Mouse (Mus musculus): ENCODE measurements around the gene Ube2h. TPM values are rescaled to one million over a fixed set of nuclear protein-coding genes. Genes with fewer than 3 reads are reported as not detected.
A peak's percentile ranks its signal among the peaks of the same experiment; 100 is the strongest.

The Ube2h gene
- polyA plus RNA-seq, 1 experiment, result 35.1 TPM

DNA sequence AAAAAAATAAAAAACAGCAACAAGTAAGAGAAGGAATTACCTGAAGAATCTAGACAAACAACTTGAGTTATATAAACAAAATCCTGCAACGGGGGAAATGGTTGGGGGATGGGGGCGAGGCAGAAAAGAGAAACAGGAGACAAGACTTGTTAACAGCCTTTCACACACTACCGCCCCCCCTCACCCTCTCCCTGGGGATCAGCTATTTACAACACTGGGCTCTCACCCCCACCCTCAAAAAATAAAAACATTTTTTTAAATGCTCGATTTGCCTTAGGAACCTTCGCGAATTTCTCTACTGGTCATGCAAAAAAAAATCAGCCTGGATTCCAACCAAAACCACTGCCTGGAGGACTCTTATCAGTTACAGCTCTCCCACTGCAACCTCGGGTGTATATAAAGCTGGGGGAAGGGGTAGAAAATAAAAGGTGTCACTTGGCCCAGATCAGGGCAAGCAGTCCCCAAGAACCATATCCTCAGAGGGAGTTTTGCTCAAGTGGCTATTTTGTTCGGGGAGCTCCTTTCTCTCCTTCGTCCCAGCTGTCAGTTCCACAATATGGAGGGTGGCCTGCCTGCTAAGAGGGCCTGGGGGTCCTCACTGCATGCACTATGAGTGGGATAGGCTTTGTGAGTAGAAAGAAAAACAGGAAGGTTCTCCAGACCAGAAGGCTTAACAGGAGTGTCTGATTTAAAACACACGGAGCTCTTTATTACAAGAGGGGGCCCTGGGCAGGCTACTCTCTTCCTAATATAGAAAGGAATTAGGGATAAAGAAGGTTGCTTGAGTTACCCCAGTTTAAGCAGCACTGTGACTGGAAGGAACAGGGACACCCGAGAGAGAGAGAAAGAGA is 1.3 kb downstream of the Ube2h start:
- TF ChIP-seq POLR2A (IDR thresholded peaks at IDR 0.05; ENCODE audit: borderline replicate concordance, control insufficient read depth, low read depth, low read length) (no peak), CTCF (IDR thresholded peaks at IDR 0.05; ENCODE audit: control insufficient read depth, insufficient read depth, low read length) (no peak)
- peak overlapping the region; percentile 78 for H3K4me3 ChIP-seq (replicated peaks; ENCODE audit: control insufficient read depth, low read depth, low read length)
- peak overlapping the region; percentile 98; the same call in 1 of the 2 replicates for H3K27ac ChIP-seq (ENCODE audit: control insufficient read depth, insufficient read depth, low read depth, low read length, poor library complexity)
- WGBS, result 4% methylated on average over 11 of the region's 11 CpGs
- no peaks in the 10 kb centered on the region; the same call in 1 of the 2 replicates for H3K4me1 ChIP-seq (ENCODE audit: control insufficient read depth, insufficient read depth, low read length)

DNA sequence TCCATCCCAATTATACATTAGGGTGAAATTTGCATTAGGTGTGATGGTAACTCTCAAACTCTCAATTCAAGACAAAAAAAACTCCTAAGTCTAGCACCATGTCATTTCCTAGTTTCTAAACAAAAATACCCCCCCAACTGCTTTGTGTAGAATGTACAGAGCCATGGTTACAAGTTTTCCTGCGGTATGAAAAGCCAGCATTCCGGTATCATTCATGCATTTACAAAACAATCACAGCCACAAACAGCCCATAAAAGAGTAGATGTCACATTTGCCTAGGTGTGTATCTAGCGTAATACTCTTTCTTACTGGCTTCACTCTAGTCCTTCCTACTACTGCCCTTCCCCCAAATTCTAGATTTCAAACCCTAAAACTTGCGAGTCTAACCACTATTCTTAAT is 2.2 kb downstream of the Ube2h start:
- Histone ChIP-seq H3K4me1 (ENCODE audit: control insufficient read depth, insufficient read depth, low read length) (no peaks in the 10 kb centered on the region; the same call in 1 of the 2 replicates), H3K4me3 (replicated peaks; ENCODE audit: control insufficient read depth, low read depth, low read length) (peak overlapping the region; percentile 24), H3K27ac (ENCODE audit: control insufficient read depth, insufficient read depth, low read depth, low read length, poor library complexity) (no peak overlapping the region)
- TF ChIP-seq CTCF (IDR thresholded peaks at IDR 0.05; ENCODE audit: control insufficient read depth, insufficient read depth, low read length), result no peak
- TF ChIP-seq POLR2A (IDR thresholded peaks at IDR 0.05; ENCODE audit: borderline replicate concordance, control insufficient read depth, low read depth, low read length), result no peak
- WGBS, result 65% methylated on average over 4 of the region's 4 CpGs

DNA sequence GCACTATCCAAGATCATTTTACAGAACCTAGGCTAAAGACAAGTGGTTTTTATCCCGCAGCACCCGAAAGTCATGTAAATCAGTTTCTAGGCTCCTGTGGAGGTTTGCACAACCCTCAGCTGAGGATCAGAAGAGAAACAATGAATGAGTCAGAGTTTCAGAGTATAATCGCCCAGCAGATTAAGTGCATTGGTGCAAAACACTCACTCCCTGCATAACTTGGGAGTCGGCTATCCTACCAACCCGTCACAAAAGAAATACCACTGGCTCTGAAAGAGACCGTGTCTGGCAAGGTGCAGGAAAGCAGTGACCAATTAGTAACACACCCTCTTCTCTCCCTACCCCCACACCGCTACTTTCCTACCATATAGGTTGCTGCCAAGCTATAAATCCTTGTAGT is 3.4 kb downstream of the Ube2h start:
- no peaks in the 10 kb centered on the region; the same call in 1 of the 2 replicates for H3K4me1 ChIP-seq (ENCODE audit: control insufficient read depth, insufficient read depth, low read length)
- peak overlapping the region; percentile 47 for H3K4me3 ChIP-seq (replicated peaks; ENCODE audit: control insufficient read depth, low read depth, low read length)
- WGBS, result 57% methylated on average over 7 of the region's 7 CpGs
- TF ChIP-seq POLR2A (IDR thresholded peaks at IDR 0.05; ENCODE audit: borderline replicate concordance, control insufficient read depth, low read depth, low read length) (no peak), CTCF (IDR thresholded peaks at IDR 0.05; ENCODE audit: control insufficient read depth, insufficient read depth, low read length) (no peak)
- H3K27ac ChIP-seq (ENCODE audit: control insufficient read depth, insufficient read depth, low read depth, low read length, poor library complexity), result peak overlapping the region; percentile 6; the same call in 1 of the 2 replicates

DNA sequence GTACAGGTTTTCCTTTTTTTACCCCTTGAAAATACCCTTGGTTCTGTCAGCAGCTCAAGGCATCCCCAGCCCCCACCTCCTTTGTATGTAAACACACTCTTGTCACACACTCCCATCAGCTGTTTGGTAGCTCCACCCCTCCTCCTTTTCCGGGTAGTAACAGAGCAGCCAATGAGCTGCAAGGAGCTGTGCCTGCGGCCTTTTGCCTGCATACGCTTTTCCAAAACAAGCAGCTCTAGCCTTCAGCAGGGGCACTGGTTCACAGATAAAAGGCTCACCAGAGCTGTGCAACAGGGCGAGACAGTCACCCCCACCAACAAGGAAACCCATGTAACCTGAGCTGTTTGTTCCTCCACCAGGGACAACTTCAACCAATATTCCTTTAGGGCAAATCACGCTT is 4.0 kb downstream of the Ube2h start:
- no peaks in the 10 kb centered on the region; the same call in 1 of the 2 replicates for H3K4me1 ChIP-seq (ENCODE audit: control insufficient read depth, insufficient read depth, low read length)
- H3K4me3 ChIP-seq (replicated peaks; ENCODE audit: control insufficient read depth, low read depth, low read length), result peak overlapping the region; percentile 47
- WGBS, result 12% methylated on average over 5 of the region's 5 CpGs
- TF ChIP-seq POLR2A (IDR thresholded peaks at IDR 0.05; ENCODE audit: borderline replicate concordance, control insufficient read depth, low read depth, low read length) (peak; percentile 21; the same call in 1 of the 2 replicates), CTCF (IDR thresholded peaks at IDR 0.05; ENCODE audit: control insufficient read depth, insufficient read depth, low read length) (no peak; the same call in 1 of the 2 replicates)
- H3K27ac ChIP-seq (ENCODE audit: control insufficient read depth, insufficient read depth, low read depth, low read length, poor library complexity), result peak overlapping the region; percentile 34; the same call in 1 of the 2 replicates

DNA sequence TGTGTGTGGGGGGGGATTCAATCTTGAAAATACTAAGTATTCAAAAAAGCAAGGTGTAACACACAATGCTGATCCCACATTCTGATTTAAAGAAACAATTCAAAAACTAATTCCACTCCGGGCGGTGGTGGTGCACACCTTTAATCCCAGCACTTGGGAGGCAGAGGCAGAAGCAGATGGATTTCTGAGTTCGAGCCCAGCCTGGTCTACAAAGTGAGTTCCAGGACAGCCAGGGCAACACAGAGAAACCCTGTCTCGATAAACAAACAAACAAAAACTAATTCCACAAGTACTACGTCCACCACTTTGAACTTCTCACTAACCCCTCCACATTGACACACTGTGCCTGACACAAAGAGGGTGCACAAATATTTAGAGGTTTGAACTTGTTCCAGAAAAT is 4.7 kb downstream of the Ube2h start:
- no peak overlapping the region for H3K4me3 ChIP-seq (replicated peaks; ENCODE audit: control insufficient read depth, low read depth, low read length)
- no peaks in the 10 kb centered on the region; the same call in 1 of the 2 replicates for H3K4me1 ChIP-seq (ENCODE audit: control insufficient read depth, insufficient read depth, low read length)
- WGBS, result 88% methylated on average over 5 of the region's 5 CpGs

DNA sequence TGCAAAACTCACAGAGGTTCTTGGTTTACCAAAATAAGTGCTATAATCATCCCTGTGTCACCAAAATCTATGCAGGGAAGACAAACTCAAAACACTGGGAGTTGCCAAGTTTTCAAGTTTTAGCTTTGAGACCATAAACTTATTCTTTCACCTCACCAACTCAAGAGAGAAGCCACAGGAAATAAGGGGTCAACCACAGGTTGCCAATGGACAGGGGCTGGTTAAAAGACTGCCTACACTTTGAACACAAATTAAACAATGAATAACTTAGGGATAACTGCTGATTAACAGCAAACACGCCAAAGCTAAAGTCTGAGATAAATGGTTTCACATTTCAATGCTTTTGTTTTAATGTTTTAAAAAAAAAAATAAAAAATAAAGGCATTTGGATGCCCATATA is 5.2 kb downstream of the Ube2h start:
- Histone ChIP-seq H3K4me3 (replicated peaks; ENCODE audit: control insufficient read depth, low read depth, low read length) (no peak overlapping the region), H3K27ac (ENCODE audit: control insufficient read depth, insufficient read depth, low read depth, low read length, poor library complexity) (no peak overlapping the region), H3K4me1 (ENCODE audit: control insufficient read depth, insufficient read depth, low read length) (no peaks in the 10 kb centered on the region; the same call in 1 of the 2 replicates)
- TF ChIP-seq CTCF (IDR thresholded peaks at IDR 0.05; ENCODE audit: control insufficient read depth, insufficient read depth, low read length), result no peak
- no peak for TF ChIP-seq POLR2A (IDR thresholded peaks at IDR 0.05; ENCODE audit: borderline replicate concordance, control insufficient read depth, low read depth, low read length)
- WGBS, result 46% methylated on average over 1 of the region's 1 CpGs

More for the DNA sequence above, 4.7 kb downstream of the Ube2h start:
- no peak for TF ChIP-seq POLR2A (IDR thresholded peaks at IDR 0.05; ENCODE audit: borderline replicate concordance, control insufficient read depth, low read depth, low read length)
- TF ChIP-seq CTCF (IDR thresholded peaks at IDR 0.05; ENCODE audit: control insufficient read depth, insufficient read depth, low read length), result no peak
- no peak overlapping the region for H3K27ac ChIP-seq (ENCODE audit: control insufficient read depth, insufficient read depth, low read depth, low read length, poor library complexity)

DNA sequence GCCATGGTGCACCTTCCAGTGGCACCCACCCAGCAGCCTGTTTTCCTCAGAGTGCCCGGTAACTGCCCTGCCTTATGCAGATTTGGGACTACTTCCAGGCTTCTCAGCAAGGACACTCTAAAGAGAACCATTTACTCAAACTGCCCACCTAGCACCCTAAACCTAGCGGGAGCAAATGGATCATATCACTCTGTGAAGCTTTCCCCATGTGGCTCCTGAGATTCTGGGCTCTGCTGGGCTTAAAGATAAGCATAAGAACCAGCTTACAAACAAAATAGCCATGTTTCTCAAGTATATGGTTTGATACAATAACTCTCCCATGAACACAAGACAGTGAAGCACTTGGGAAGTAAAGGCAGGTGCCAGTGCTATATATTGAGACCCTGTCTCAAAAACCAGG is 11.8 kb downstream of the Ube2h start:
- no peak for TF ChIP-seq CTCF (IDR thresholded peaks at IDR 0.05; ENCODE audit: control insufficient read depth, insufficient read depth, low read length)
- no peak for TF ChIP-seq POLR2A (IDR thresholded peaks at IDR 0.05; ENCODE audit: borderline replicate concordance, control insufficient read depth, low read depth, low read length)
- H3K4me3 ChIP-seq (replicated peaks; ENCODE audit: control insufficient read depth, low read depth, low read length), result no peak overlapping the region
- H3K4me1 ChIP-seq (ENCODE audit: control insufficient read depth, insufficient read depth, low read length), result no peaks in the 10 kb centered on the region; the same call in 1 of the 2 replicates
- 78% methylated on average over 2 of the region's 2 CpGs for WGBS
- no peak overlapping the region for H3K27ac ChIP-seq (ENCODE audit: control insufficient read depth, insufficient read depth, low read depth, low read length, poor library complexity)

DNA sequence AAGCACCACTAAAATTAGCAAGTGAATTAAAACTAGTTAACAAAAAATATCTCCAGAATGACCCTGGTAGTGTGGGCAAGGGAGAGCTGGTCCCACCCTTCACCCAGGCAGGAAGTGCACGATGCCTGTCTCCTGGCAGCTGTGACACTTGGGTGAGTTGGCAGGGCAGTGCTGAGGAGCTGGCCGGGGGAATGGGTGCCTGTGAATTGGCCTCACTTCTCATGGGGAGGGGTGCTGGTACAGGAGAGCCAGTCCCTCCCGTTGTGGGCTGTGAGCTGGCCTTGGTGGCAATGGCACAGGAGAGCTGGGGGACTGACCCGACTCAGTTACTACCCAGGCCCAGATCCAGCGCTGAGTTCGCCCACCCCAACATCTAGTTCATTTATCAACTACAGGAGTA is 16.4 kb downstream of the Ube2h start:
- no peak for TF ChIP-seq POLR2A (IDR thresholded peaks at IDR 0.05; ENCODE audit: borderline replicate concordance, control insufficient read depth, low read depth, low read length)
- H3K27ac ChIP-seq (ENCODE audit: control insufficient read depth, insufficient read depth, low read depth, low read length, poor library complexity), result no peak overlapping the region
- WGBS, result 73% methylated on average over 6 of the region's 6 CpGs

More for the DNA sequence above, 16.4 kb downstream of the Ube2h start:
- Histone ChIP-seq H3K4me3 (replicated peaks; ENCODE audit: control insufficient read depth, low read depth, low read length) (no peak overlapping the region), H3K4me1 (ENCODE audit: control insufficient read depth, insufficient read depth, low read length) (no peaks in the 10 kb centered on the region; the same call in 1 of the 2 replicates)
